Mouse (Mus musculus) thymus, adult 2 months (tissue): ENCODE measurements at regions not wholly inside any gene's neighbourhood (a gene's known extent, or its start where the extent isn't known, plus 50 kb on each side); places are given as distances from the start of the nearest gene placed in this dataset.

ENCODE experiments used
- DNase-seq: peaks from one replicate; pipeline ENCODE4 v3.0.0; 2021
- H3K27ac ChIP-seq: fragments of 200-500 bp; 2 replicates; pipeline ENCODE4 v1.5.1; 2012; ENCODE audit warnings: low read length, control low read depth; ENCODE audit not compliant: control insufficient read depth, insufficient read depth
- H3K27me3 ChIP-seq: fragments of 200-500 bp; 2 replicates; pipeline ENCODE4 v1.6.1; 2012; ENCODE audit warnings: mild to moderate bottlenecking, low read length, moderate library complexity, mixed read lengths; ENCODE audit not compliant: control insufficient read depth, insufficient read depth
- H3K36me3 ChIP-seq: fragments of 200-500 bp; 2 replicates; pipeline ENCODE4 v1.6.1; 2012; ENCODE audit warnings: mild to moderate bottlenecking, low read length, moderate library complexity; ENCODE audit not compliant: control insufficient read depth, insufficient read depth
- H3K4me1 ChIP-seq: fragments of 200-500 bp; replicated peaks from 2 replicates; pipeline ENCODE4 v1.6.1; 2012; ENCODE audit warnings: low read length; ENCODE audit not compliant: control insufficient read depth, insufficient read depth
- H3K4me3 ChIP-seq: fragments of 200-500 bp; 2 replicates; pipeline ENCODE4 v1.5.1; 2012; ENCODE audit warnings: mild to moderate bottlenecking, low read length, control low read depth, moderate library complexity; ENCODE audit not compliant: control insufficient read depth, insufficient read depth
- CTCF ChIP-seq: fragments of 200-500 bp; IDR thresholded peaks from 2 replicates; pipeline ENCODE4 v1.5.1; 2012; ENCODE audit warnings: mild to moderate bottlenecking, control low read depth, low read length, moderate library complexity, borderline replicate concordance; ENCODE audit not compliant: control insufficient read depth, poor library complexity, insufficient read depth; ENCODE audit errors: extremely low read depth
- POLR2A ChIP-seq: fragments of 200-500 bp; IDR thresholded peaks from 2 replicates; pipeline ENCODE4 v1.6.1; 2012; ENCODE audit warnings: mild to moderate bottlenecking, low read length, control low read depth, moderate library complexity; ENCODE audit not compliant: control insufficient read depth, poor library complexity, insufficient read depth; ENCODE audit errors: extremely low read depth
- WGBS: fragments of 180-500 bp; shearing (Covaris S2); methylation state at CpG from one replicate; pipeline ENCODE4 v1.1.7; 2018; 5-methylcytosine and 5-hydroxymethylcytosine counted together

- Histone ChIP-seq H3K27ac (no peak overlapping the region), H3K27me3 (no peaks in the 10 kb centered on the region), H3K4me3 (no peak overlapping the region), H3K4me1 (no peaks in the 10 kb centered on the region), H3K36me3 (no peaks in the 10 kb centered on the region)
- no peak for TF ChIP-seq CTCF
- TF ChIP-seq POLR2A = no peak
- WGBS = 56% methylated on average over 3 of the region's 3 CpGs
- DNase-seq = no peak
These were observed 655.9 kb downstream of the Zfp706 start for GRCm38 (mm10) chr15:36351693-36352092.

DNA sequence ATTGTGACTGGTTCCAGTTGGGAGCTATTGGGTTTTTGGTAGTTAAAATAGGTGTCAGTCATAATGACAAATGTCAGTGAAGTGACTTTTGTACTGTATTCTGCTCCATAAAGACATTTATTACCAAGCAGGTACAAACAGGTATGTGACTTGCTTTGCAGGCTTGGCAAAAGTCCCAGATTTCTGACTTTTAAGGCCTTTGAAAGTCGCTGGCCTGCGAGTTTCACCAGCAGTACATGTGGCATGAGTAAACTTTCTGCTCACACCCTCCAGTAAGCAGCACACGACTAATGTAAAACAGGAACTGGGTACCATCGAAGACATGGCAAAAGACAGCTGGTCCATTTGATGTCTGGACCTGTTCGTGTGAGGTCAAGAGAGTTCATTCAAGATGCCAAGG, 659.2 kb downstream of the Zfp706 start:
- Histone ChIP-seq H3K27me3 (no peaks in the 10 kb centered on the region), H3K36me3 (no peaks in the 10 kb centered on the region), H3K4me3 (no peak overlapping the region), H3K4me1 (peaks cover 11% of the 10 kb centered on the region), H3K27ac (no peak overlapping the region)
- TF ChIP-seq CTCF (no peak), POLR2A (no peak)
- 78% methylated on average over 5 of the region's 5 CpGs for WGBS
- DNase-seq = no peak

GRCm38 (mm10) chr15:36347333-36347845, 660.2 kb downstream of the Zfp706 start:
- DNase-seq = no peak
- H3K4me1 ChIP-seq = peaks cover 11% of the 10 kb centered on the region
- 88% methylated on average over 4 of the region's 4 CpGs for WGBS

DNA sequence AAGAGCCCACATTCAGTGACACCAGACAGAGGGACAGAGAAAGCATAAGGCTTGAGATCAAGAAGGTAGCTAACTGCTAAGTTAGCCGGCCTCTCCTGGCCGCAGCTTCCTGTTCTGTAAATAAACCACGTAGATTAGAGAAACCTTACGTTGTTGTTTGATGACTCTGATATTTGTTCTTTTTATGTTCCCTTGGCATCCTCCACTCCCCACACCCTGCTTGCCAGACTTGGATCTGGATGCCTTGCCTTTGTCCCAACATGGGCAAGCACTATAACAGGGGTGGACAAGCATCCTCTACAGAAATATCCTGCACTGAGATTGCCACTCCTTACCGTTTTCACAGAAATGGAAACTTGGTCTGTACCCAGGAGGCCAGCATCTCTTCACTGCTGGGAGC, 661.4 kb downstream of the Zfp706 start:
- no peaks in the 10 kb centered on the region for H3K36me3 ChIP-seq
- H3K4me1 ChIP-seq = peaks cover 11% of the 10 kb centered on the region
- no peaks in the 10 kb centered on the region for H3K27me3 ChIP-seq
- H3K4me3 ChIP-seq = no peak overlapping the region
- TF ChIP-seq CTCF = no peak
- TF ChIP-seq POLR2A = no peak
- DNase-seq = no peak
- H3K27ac ChIP-seq = peak overlapping the region; percentile 13; the same call in 1 of the 2 replicates
- 14% methylated on average over 5 of the region's 5 CpGs for WGBS

More at GRCm38 (mm10) chr15:36347333-36347845, 660.2 kb downstream of the Zfp706 start:
- TF ChIP-seq POLR2A = no peak
- no peak for TF ChIP-seq CTCF
- Histone ChIP-seq H3K27me3 (no peaks in the 10 kb centered on the region), H3K36me3 (no peaks in the 10 kb centered on the region), H3K4me3 (no peak overlapping the region), H3K27ac (no peak overlapping the region)

DNA sequence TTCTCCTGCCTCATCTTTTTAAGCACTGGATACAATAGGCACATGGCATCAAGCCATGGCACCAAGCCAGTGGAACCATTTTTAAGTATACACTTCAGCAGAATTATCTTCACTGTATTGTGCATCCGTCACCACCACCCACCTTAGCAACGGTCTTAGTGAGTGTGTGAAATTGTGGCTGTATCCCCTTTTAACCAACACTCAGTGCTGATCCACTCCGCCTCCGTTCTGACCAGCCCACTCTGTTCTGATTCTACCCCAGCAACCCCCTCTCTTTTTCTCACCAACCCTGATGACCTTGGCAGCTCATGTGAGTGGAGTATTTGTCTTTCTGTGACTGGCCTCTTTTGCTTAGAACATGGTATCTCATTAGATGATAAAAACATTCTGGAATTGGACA, 662.2 kb downstream of the Zfp706 start:
- H3K36me3 ChIP-seq = no peaks in the 10 kb centered on the region
- H3K4me1 ChIP-seq = peaks cover 11% of the 10 kb centered on the region
- no peaks in the 10 kb centered on the region for H3K27me3 ChIP-seq
- H3K4me3 ChIP-seq = no peak overlapping the region
- TF ChIP-seq POLR2A (no peak), CTCF (no peak)
- no peak for DNase-seq
- H3K27ac ChIP-seq = no peak overlapping the region
- WGBS = 92% methylated on average over 4 of the region's 4 CpGs

- Histone ChIP-seq H3K4me3 (no peak overlapping the region), H3K27ac (no peak overlapping the region), H3K27me3 (no peaks in the 10 kb centered on the region), H3K36me3 (no peaks in the 10 kb centered on the region), H3K4me1 (peaks cover 10% of the 10 kb centered on the region)
- TF ChIP-seq CTCF (no peak), POLR2A (no peak)
- no peak for DNase-seq
- 88% methylated on average over 5 of the region's 5 CpGs for WGBS
These were observed 667.5 kb downstream of the Zfp706 start for GRCm38 (mm10) chr15:36339971-36340550.

- TF ChIP-seq POLR2A = no peak
- TF ChIP-seq CTCF = no peak
- H3K27me3 ChIP-seq = no peaks in the 10 kb centered on the region
- 88% methylated on average over 2 of the region's 2 CpGs for WGBS
- H3K4me1 ChIP-seq = peaks cover 9% of the 10 kb centered on the region
- no peak overlapping the region for H3K4me3 ChIP-seq
- DNase-seq = no peak
- H3K27ac ChIP-seq = no peak overlapping the region
- H3K36me3 ChIP-seq = no peaks in the 10 kb centered on the region
These were observed 668.8 kb downstream of the Zfp706 start for GRCm38 (mm10) chr15:36338766-36339165.

- no peak overlapping the region for H3K4me3 ChIP-seq
- WGBS = 17% methylated on average over 2 of the region's 2 CpGs
- H3K27ac ChIP-seq = 0 out of 2 replicates have a peak overlapping the region, but pooled peaks have one; percentile 37
- no peak for DNase-seq
- TF ChIP-seq POLR2A (no peak), CTCF (no peak)
- no peaks in the 10 kb centered on the region for H3K36me3 ChIP-seq
- H3K4me1 ChIP-seq = peaks cover 14% of the 10 kb centered on the region
- no peaks in the 10 kb centered on the region for H3K27me3 ChIP-seq
These were observed 670.7 kb downstream of the Zfp706 start for GRCm38 (mm10) chr15:36336857-36337256.
